Mouse (Mus musculus) ES-Bruce4 (cell line): Measurements from ENCODE around the gene Mettl16. TPM values are rescaled to one million over a fixed set of nuclear protein-coding genes. Genes with fewer than 3 reads are reported as not detected.
"Not testable (repeated sequence)": the region's sequence is repeated elsewhere in the genome, so short reads cannot be mapped to it uniquely, and the experiment has no call there.

Experiments used
- H3K27ac ChIP-seq: 2 replicates; pipeline ENCODE4 v1.5.1; 2012; ENCODE audit warnings: low read length, inconsistent platforms; ENCODE audit not compliant: insufficient read depth
- H3K27me3 ChIP-seq: 2 replicates; pipeline ENCODE4 v1.6.1; 2012; ENCODE audit warnings: mild to moderate bottlenecking, low read length, inconsistent platforms; ENCODE audit not compliant: control insufficient read depth, poor library complexity, insufficient read depth, severe bottlenecking
- H3K36me3 ChIP-seq: 2 replicates; pipeline ENCODE4 v1.6.1; 2012; ENCODE audit warnings: inconsistent platforms, mild to moderate bottlenecking, low read length, moderate library complexity; ENCODE audit not compliant: control insufficient read depth, poor library complexity, insufficient read depth, severe bottlenecking
- H3K4me1 ChIP-seq: one replicate; pipeline ENCODE4 v1.8.1; 2011; ENCODE audit warnings: low read length; ENCODE audit not compliant: control insufficient read depth, insufficient read depth
- H3K4me3 ChIP-seq: 2 replicates; pipeline ENCODE4 v1.5.1; 2011; ENCODE audit warnings: low read depth, mild to moderate bottlenecking, low read length
- H3K9ac ChIP-seq: 2 replicates; pipeline ENCODE4 v1.6.1; 2012; ENCODE audit warnings: low read depth, mild to moderate bottlenecking, inconsistent platforms; ENCODE audit not compliant: poor library complexity, severe bottlenecking
- H3K9me3 ChIP-seq: replicated peaks from 2 replicates; pipeline ENCODE4 v1.6.1; 2012; ENCODE audit warnings: mild to moderate bottlenecking, low read length, inconsistent platforms; ENCODE audit not compliant: control insufficient read depth, poor library complexity, insufficient read depth, severe bottlenecking
- CTCF ChIP-seq: IDR thresholded peaks from one replicate; pipeline ENCODE4 v1.8.1; 2011; ENCODE audit warnings: low read depth, low read length
- EP300 ChIP-seq: IDR thresholded peaks from 2 replicates; pipeline ENCODE4 v1.6.1; 2011; ENCODE audit warnings: low read depth, low read length; ENCODE audit not compliant: insufficient read depth
- POLR2A ChIP-seq: IDR thresholded peaks from one replicate; pipeline ENCODE4 v1.8.1; 2011; ENCODE audit warnings: low read length; ENCODE audit not compliant: insufficient read depth
- polyA plus RNA-seq: library from polyadenylated mRNA; stranded (reverse); fragments of >200 nt; gene quantifications from 2 replicates; pipeline ENCODE4 v1.2.4, GENCODE M21; 2011; ENCODE audit warnings: low read depth; ENCODE audit not compliant: missing spikeins, insufficient read depth, insufficient read length

Gene Mettl16
- polyA plus RNA-seq, 1 experiment: 66.2 TPM

DNA sequence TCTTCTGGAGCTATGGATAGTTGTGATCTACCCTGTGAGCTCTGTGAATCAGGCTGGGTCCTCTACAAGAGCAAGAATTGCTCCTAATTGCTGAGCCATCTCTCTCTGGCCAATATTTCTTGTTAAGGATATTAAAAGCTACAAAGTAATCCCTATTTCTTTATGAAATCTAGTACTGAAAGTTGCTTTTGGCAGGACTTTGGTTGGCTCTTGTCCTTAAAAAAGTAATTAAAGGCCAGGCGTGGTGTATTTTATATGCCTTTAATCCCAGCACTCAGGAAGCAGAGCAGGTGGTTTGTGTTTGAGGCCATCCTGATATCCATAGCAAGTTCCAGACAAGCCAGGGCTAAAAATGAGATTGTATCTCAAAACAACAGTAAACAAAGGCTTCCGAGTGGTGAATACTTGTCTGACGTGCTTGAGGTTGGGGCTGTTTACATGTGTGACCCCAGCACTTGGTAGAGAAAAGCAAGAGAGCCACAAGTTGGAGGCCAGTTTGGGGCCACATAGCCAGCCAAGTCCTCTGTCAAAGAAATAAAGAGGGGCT is 33.5 kb downstream of the Mettl16 start:
- TF ChIP-seq CTCF: no peak
- no peaks in the 10 kb centered on the region for H3K4me1 ChIP-seq
- no peak overlapping the region for H3K27ac ChIP-seq
- H3K9ac ChIP-seq: no peak overlapping the region
- H3K9me3 ChIP-seq: no peaks in the 10 kb centered on the region
- peaks cover 57% of the 10 kb centered on the region for H3K36me3 ChIP-seq
- no peak overlapping the region for H3K4me3 ChIP-seq
- H3K27me3 ChIP-seq: no peaks in the 10 kb centered on the region

DNA sequence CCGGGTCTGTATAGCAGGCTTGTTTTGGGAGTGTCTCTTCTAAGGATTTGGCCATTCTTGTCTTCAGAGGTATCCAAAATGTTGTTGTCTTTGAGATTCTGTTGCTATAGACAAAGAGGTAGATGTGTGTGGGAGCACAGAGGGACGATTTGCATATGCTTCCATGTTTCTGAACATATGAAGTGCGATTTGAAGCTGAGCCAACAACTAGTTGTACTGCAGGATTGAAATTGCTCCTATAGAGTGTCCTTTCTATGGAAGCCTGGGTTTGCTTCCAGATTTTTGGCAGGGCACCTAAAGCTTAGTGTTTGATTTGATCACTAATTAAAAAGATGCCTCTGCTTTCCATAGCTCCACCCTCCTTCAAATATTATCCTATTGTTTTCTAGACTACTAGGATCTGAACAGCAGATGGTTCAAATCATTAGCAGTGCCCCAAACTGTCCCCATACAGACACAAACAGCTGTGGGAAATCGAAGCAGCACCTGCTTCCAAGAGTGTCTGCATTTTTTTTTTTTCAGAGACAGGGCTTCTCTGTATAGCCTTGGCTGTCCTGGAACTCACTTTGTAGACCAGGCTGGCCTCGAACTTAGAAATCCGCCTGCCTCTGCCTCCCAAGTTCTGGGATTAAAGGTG is 36.7 kb downstream of the Mettl16 start:
- Histone ChIP-seq H3K36me3 (peaks cover 51% of the 10 kb centered on the region), H3K27me3 (no peaks in the 10 kb centered on the region), H3K9ac (no peak overlapping the region), H3K9me3 (no peaks in the 10 kb centered on the region), H3K27ac (no peak overlapping the region), H3K4me1 (no peaks in the 10 kb centered on the region), H3K4me3 (no peak overlapping the region)
- TF ChIP-seq POLR2A (no peak), EP300 (no peak), CTCF (no peak)

DNA sequence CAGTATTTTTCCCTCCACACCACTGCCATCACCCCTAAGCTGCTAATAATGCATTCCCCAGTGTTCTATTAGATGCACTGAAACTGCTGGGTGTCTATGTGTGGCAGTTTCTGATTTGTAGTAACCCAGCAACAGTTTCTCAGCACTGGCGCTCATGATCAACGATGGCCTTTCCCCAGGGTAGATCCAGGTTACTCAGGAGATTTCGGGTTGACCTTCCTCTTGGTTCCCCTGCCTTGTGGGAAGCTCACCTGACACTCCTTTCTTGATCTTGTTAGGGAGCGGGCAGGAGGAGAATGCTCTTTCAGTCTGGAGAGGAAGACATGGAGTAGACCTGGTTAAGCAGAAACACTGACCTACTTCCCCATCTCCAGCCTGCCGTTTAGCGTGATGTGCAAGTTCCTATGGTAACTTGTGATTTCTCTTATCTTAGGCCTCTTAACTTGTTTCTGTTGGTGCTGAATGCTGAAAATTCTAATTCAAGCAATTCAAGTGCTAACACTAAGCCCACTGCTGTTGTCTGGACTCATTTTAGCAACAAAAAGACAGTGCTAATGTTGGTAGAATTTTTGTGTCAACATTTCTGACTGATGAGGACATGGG is 37.7 kb downstream of the Mettl16 start:
- Histone ChIP-seq H3K9me3 (no peaks in the 10 kb centered on the region), H3K27ac (no peak overlapping the region), H3K4me1 (no peaks in the 10 kb centered on the region), H3K4me3 (no peak overlapping the region), H3K27me3 (no peaks in the 10 kb centered on the region), H3K9ac (no peak overlapping the region), H3K36me3 (peaks cover 53% of the 10 kb centered on the region)
- TF ChIP-seq CTCF: no peak
- TF ChIP-seq EP300: no peak
- no peak for TF ChIP-seq POLR2A

DNA sequence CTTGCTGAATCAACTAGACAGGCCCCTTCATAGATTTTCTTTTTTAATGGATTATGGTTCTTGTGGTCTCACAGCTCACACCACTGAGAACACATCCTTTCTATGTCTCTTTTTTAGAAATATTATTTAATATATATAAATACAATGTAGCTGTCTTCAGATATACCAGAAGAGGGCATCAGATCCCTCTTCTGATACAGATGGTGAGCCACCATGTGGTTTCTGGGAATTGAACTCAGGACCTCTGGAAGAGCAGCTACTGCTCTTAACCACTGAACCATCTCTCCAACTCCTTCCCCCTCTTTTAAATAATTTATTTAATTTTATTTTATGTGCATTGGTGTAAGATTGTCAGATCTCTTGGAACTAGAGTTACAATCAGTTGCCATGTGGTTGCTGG is 39.5 kb downstream of the Mettl16 start:
- TF ChIP-seq CTCF: no peak
- TF ChIP-seq EP300: no peak
- no peak for TF ChIP-seq POLR2A
- Histone ChIP-seq H3K4me3 (no peak overlapping the region), H3K4me1 (no peaks in the 10 kb centered on the region), H3K27ac (no peak overlapping the region), H3K27me3 (no peaks in the 10 kb centered on the region), H3K9me3 (no peaks in the 10 kb centered on the region), H3K9ac (no peak overlapping the region), H3K36me3 (peaks cover 49% of the 10 kb centered on the region)

DNA sequence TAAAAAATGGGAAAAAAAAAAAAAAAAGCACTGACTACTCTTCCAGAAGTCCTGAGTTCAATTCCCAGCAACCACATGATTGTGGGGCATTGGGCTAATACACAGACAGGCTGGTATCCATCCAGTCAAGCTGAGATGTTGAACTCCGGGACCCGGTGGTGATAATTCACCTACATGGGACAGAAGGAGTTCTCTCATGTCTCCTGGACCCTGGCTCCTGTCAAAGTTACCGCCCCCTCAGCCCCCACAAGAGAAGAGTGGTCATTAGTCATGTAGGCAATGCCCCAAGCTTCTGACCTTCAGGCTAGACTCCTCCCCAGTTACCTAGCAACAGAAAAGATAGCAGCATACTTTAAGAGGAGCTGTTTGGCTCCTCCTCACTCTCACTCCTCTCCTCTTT is 40.4 kb downstream of the Mettl16 start:
- peaks cover 44% of the 10 kb centered on the region for H3K36me3 ChIP-seq
- not testable (repeated sequence) for H3K27me3 ChIP-seq, H3K4me1 ChIP-seq, H3K9ac ChIP-seq, H3K4me3 ChIP-seq, H3K27ac ChIP-seq, H3K9me3 ChIP-seq

DNA sequence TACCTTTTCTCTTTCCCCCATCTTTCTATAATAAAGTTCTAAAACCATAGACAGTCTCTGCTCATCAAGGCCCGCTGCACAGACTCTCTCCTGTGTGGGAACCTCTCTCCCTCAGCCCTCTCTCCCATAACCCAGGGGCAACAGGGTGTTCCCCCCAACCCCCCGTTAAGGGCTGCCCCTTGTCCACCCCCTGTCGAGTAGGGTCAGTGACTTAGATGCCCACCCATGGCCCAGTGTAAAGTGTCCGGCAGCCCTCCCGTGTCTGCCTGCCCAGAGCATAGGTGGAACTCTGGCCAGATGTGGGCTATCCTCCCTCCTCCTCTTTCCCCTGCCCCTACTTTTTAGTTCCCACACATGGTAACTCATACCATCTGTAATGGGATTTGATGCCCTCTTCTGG is 40.9 kb downstream of the Mettl16 start:
- no peaks in the 10 kb centered on the region for H3K4me1 ChIP-seq
- H3K9ac ChIP-seq: no peak overlapping the region
- no peak for TF ChIP-seq EP300
- H3K27me3 ChIP-seq: no peaks in the 10 kb centered on the region
- H3K36me3 ChIP-seq: peaks cover 44% of the 10 kb centered on the region
- H3K9me3 ChIP-seq: no peaks in the 10 kb centered on the region
- H3K4me3 ChIP-seq: no peak overlapping the region
- no peak overlapping the region for H3K27ac ChIP-seq
